Mouse (Mus musculus): ENCODE results near the gene Stub1. TPM values are rescaled to one million over a fixed set of nuclear protein-coding genes. Genes with fewer than 3 reads are reported as not detected.
A peak's percentile ranks its signal among the peaks of the same experiment; 100 is the strongest.
"Not testable (repeated sequence)": the region's sequence is repeated elsewhere in the genome, so short reads cannot be mapped to it uniquely, and the experiment has no call there.

Stub1 gene
- total RNA-seq, 2 experiments from 2014 or later: 106 to 109 TPM

GRCm38 (mm10) chr17:25827546-25828222 is 5.5 kb downstream of the Stub1 start:
- intact Hi-C loops (cut with DNase I): no loop called here
- no peak for DNase-seq

- DNase-seq: no peak
- intact Hi-C loops (cut with DNase I): no loop called here
These were observed 6.2 kb downstream of the Stub1 start for GRCm38 (mm10) chr17:25827011-25827410.

DNA sequence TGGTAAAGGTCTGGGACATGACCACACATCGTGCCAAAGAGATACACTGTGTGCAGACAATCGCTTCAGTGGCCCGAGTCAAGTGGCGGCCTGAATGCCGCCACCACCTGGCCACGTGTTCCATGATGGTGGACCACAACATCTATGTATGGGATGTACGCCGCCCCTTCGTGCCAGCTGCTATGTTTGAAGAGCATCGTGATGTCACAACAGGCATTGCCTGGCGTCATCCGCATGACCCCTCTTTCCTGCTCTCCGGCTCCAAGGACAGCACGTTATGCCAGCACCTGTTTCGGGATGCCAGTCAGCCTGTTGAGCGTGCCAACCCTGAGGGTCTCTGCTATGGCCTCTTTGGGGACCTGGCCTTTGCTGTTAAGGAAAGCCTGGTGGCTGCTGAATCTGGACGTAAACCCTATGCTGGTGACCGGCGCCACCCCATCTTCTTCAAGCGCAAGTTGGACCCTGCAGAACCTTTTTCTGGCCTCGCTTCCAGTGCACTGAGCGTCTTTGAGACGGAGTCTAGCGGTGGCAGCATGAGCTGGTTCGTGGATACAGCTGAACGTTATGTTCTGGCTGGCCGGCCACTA is 7.1 kb downstream of the Stub1 start:
- intact Hi-C loops (cut with DNase I): no loop called here
- DNase-seq: no peak

GRCm38 (mm10) chr17:25825311-25825710 is 7.9 kb downstream of the Stub1 start:
- no peak for DNase-seq
- intact Hi-C loops (cut with DNase I): no loop called here

- intact Hi-C loops (cut with DNase I): no loop called here
- no peak for DNase-seq
These were observed 8.7 kb downstream of the Stub1 start for GRCm38 (mm10) chr17:25824362-25825142.

DNA sequence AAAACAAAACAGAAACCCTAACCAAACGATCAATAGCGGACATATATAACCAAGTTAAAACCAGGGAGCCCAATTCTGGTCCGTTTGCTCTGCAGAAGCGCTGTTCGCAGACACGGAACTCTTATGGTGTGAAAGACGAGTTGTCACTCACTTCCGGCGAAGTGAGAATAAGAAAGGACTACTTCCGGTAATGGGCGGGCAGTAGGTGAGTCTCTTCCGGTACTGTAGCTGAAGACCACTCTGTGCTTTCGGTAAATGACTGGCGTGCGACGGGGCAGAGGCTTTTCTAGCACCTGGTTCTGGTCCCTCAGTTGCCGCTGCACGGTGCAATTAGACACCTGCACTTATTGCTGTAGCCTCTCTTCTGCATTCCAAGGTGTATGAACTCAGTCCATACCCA is 9.8 kb downstream of the Stub1 start, which contains the start of gene Wdr24:
Gene Wdr24, plus strand, starts transcription at position 176 of the 400 bp plus-strand sequence.
- intact Hi-C loops (cut with DNase I): no loop called here
- DNase-seq: peak; percentile 73 to 83

DNA sequence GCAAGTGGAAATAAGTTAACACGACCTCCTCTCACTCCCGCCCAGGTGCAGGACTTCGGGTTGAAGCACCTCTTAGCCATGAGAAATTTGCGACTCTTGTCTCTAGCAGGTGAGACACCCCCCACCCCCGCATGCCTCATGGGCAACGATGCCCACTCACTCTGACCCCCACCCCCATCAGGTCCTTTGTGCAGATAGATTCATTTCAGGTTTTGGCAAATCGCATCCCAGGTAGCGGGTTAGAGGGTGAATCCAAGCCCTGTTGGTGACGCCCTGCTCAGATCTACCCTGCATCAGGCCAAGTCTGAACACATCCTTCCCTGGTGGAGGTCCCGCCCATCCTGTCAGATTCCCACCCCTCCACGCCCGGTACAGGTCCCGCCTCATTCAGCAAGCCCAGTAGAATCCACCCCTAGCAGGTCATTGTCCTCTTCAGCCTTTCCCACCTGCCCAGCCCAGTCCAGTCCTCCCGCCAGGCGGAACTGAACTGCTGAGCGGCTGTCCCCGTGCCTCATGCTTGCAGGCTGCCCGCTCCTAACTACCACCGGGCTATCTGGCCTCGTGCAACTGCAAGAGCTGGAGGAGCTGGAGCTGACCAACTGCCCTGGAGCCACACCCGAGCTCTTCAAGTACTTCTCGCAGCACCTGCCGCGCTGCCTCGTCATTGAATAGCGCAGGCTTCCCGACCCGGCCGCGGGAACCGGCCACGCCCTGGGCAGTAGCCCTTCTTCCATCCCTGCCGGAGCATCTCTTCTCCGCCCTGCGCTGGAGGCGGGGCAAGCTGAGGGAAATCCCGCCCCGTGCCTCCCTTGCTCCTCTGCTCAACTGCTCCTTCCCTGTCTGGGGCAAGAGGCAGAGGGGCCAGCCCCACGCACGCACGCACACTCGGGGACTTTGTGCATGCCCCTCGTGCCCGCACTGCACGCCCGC is 14.1 kb downstream of the Stub1 start:
- no peak for DNase-seq
- intact Hi-C loops (cut with DNase I): no loop called here

GRCm38 (mm10) chr17:25817662-25818061 is 15.5 kb downstream of the Stub1 start:
- intact Hi-C loops (cut with DNase I): no loop called here
- DNase-seq: no peak

DNA sequence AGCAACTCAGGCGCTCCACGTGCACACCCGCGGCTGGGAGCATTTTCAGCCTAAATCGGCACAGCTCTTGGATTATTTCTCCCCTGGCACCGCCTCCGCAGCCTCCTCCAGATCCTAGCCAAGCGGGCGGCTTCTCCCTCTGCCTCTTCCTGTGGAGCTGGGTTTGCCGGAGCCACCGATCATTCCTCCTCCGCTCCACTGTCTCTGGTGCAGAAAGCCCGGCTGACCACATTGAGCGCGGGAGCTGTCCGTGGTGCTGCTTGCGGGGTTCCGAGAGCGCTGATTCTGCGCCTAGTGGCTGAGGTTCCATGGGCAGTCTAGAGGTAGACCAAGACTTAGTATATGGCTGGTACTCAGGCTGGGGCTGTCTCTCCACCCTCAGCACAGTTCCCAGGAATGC is 19.7 kb downstream of the Stub1 start:
- DNase-seq: peak; percentile 88 to 94

DNA sequence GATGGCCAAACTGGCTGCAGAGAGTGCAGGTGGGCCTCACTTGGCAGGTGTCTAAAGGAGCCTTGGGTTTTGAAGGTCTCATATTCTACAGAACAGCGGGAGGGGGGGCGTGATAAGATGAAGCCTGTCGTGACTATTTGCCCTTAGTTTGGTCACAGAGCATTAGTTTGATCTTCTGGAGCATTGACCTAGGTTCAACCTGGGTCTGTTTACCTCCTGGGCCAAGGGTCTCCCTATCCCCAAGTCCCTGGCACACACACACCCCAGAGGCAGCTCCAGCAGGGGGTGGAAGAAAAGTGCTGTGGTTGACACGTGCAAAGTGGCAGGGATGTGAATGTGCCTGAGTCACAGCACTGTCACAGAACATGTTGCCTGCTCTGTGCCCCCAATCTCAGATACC is 22.3 kb downstream of the Stub1 start:
- intact Hi-C loops (cut with DNase I): no loop called here
- no peak for DNase-seq

More for the DNA sequence above, 19.7 kb downstream of the Stub1 start:
- intact Hi-C loops (cut with DNase I): no loop called here

GRCm38 (mm10) chr17:25809606-25810340 is 23.4 kb downstream of the Stub1 start:
- DNase-seq: no peak

GRCm38 (mm10) chr17:25808789-25809605 is 24.2 kb downstream of the Stub1 start, which contains the start of gene Fbxl16:
Fbxl16 (plus strand) TSS chr17:25809085.
- peak; percentile 66 to 69 for DNase-seq

More at GRCm38 (mm10) chr17:25809606-25810340, 23.4 kb downstream of the Stub1 start:
- intact Hi-C loops (cut with DNase I): no loop called here

GRCm38 (mm10) chr17:25808028-25808427 is 25.2 kb downstream of the Stub1 start:
- intact Hi-C loops (cut with DNase I): no loop called here
- DNase-seq: no peak

More at GRCm38 (mm10) chr17:25808789-25809605, 24.2 kb downstream of the Stub1 start, which contains the start of gene Fbxl16:
- intact Hi-C loops (cut with DNase I): no loop called here

GRCm38 (mm10) chr17:25807452-25807851 is 25.8 kb downstream of the Stub1 start:
- intact Hi-C loops (cut with DNase I); DNase-seq: not testable (repeated sequence)

GRCm38 (mm10) chr17:25806507-25806906 is 26.7 kb downstream of the Stub1 start:
- intact Hi-C loops (cut with DNase I): no loop called here

GRCm38 (mm10) chr17:25802825-25803517 is 30.2 kb downstream of the Stub1 start:
- intact Hi-C loops (cut with DNase I): loop anchor here (5.0 kb wide), 1 partner anchor 226 kb away; the partner anchor contains the start of gene Lmf1
- peak; percentile 51 to 74 for DNase-seq

More at GRCm38 (mm10) chr17:25806507-25806906, 26.7 kb downstream of the Stub1 start:
- DNase-seq: no peak

DNA sequence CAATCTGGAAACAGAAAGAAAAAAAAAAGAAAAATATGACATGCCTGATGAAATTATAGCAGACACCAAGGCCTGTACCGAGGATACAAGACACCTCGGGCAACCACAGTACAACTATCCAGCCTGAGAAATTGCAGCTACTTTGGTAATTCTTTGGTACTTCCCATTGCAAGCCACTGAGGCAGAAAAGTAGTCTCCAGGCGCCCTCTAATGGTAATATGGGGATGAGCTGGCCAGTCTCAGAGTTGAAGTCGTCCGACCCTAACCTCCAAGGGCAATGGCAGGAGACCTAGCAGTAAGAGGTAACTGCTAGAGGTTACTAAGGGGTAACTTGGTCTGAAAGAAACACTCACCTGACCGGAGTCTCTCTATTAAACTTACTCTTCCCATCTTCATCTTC is 32.2 kb downstream of the Stub1 start:
- intact Hi-C loops (cut with DNase I): loop anchor here (1.0 to 5.0 kb wide), 3 partner anchors 28 to 224 kb away; partner anchors contain the start of genes Lmf1 and Narfl
- peak; percentile 60 to 78 for DNase-seq

- intact Hi-C loops (cut with DNase I): no loop called here
- DNase-seq: peak; percentile 90 to 91
These were observed 36.2 kb downstream of the Stub1 start, which contains the start of gene Metrn for GRCm38 (mm10) chr17:25796951-25797369. Metrn (minus strand) TSS chr17:25797136.

Data from heart, postnatal 14 days (tissue).